Mouse (Mus musculus) heart, embryonic 11.5 days (tissue): ENCODE measurements around the gene Mamstr. TPM values are rescaled to one million over a fixed set of nuclear protein-coding genes. Genes with fewer than 3 reads are reported as not detected.
"Not testable (repeated sequence)": the region's sequence is repeated elsewhere in the genome, so short reads cannot be mapped to it uniquely, and the experiment has no call there.

Source experiments
- ATAC-seq: fragments of 200-750 bp; cut with Nextera tagmentation; replicated peaks from 2 replicates; pipeline ENCODE4 v1.8.0; 2017; ENCODE audit warnings: moderate library complexity; ENCODE audit not compliant: insufficient number of reproducible peaks, low FRiP score, low TSS enrichment
- H3K27ac ChIP-seq: fragments of 300-500 bp; sonication (generic); 2 replicates; pipeline ENCODE4 v1.5.1; 2014; ENCODE audit warnings: mild to moderate bottlenecking, low read depth, low read length
- H3K27me3 ChIP-seq: fragments of 300-500 bp; sonication (generic); 2 replicates; pipeline ENCODE4 v1.6.1; 2014; ENCODE audit warnings: mild to moderate bottlenecking, low read length, mixed read lengths; ENCODE audit not compliant: control insufficient read depth, insufficient read depth
- H3K36me3 ChIP-seq: fragments of 300-500 bp; sonication (generic); 2 replicates; pipeline ENCODE4 v1.6.1; 2014; ENCODE audit warnings: mild to moderate bottlenecking, low read length, moderate library complexity, mixed read lengths; ENCODE audit not compliant: control insufficient read depth, insufficient read depth
- H3K4me1 ChIP-seq: fragments of 300-500 bp; sonication (generic); 2 replicates; pipeline ENCODE4 v1.6.1; 2014; ENCODE audit warnings: low read length; ENCODE audit not compliant: control insufficient read depth, insufficient read depth
- H3K4me2 ChIP-seq: fragments of 300-500 bp; sonication (generic); 2 replicates; pipeline ENCODE4 v1.6.1; 2014; ENCODE audit warnings: mild to moderate bottlenecking, moderate library complexity
- H3K4me3 ChIP-seq: fragments of 300-500 bp; sonication (generic); 2 replicates; pipeline ENCODE4 v1.5.1; 2014; ENCODE audit warnings: low read depth, low read length
- H3K9ac ChIP-seq: fragments of 300-500 bp; sonication (generic); 2 replicates; pipeline ENCODE4 v1.6.1; 2014; ENCODE audit warnings: mild to moderate bottlenecking, low read depth, low read length, moderate library complexity
- H3K9me3 ChIP-seq: fragments of 300-500 bp; sonication (generic); replicated peaks from 2 replicates; pipeline ENCODE4 v1.6.1; 2016; ENCODE audit warnings: low read length; ENCODE audit not compliant: control insufficient read depth
- WGBS: fragments of 180-500 bp; shearing (Covaris S2); extraction: QIAGEN DNeasy Blood & Tissue Kit; methylation state at CpG from one replicate; pipeline ENCODE4 v1.1.7; 2014; ENCODE audit not compliant: insufficient replicate concordance; 5-methylcytosine and 5-hydroxymethylcytosine counted together
- polyA plus RNA-seq: library from polyadenylated mRNA; unstranded; fragments of >200 nt; fragmentation: Nextera tagmentation; extraction: Ambion mirVana; gene quantifications from 2 replicates; pipeline ENCODE4 v1.2.1, GENCODE M21; 2014

The Mamstr gene
- polyA plus RNA-seq, 1 experiment from 2014 or later, result 4.0 TPM

DNA sequence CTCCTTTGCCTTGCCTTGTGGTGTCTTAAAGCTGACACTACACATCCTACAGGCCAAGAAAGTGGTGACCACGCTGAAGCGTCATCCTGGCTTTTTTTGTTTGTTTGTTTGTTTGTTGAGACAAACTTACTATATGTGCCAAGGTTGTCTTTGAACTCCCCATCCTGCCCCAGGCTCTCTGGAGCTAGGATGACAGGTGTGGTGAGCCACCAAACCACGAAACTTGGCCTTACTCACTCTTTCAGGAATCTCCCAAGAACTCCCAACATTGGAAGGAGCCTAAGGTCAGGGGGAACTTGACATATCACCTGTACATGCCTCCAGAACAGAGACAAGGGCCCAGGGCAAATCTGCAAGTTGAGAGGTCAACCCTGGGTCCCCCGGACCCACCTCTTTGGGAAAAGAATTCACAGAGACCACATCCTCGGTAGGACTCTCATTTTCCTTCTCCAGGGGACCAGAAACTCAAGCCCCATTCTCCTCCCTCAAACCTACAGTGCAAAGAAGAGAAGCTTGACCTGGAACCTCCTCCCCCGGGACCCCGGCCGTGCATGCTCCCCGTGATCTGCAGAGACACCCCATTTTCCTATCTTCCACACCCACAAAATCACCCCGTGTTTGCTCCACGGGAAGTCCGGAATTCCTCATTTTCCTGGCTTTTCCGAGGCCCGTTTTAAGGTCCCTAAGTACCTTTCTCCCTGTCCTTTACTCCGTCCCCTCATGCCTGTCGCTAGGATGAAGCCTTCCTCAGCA lies 2.9 kb downstream of the Mamstr start:
- no peaks in the 10 kb centered on the region for H3K9me3 ChIP-seq
- no peak for ATAC-seq
- H3K36me3 ChIP-seq, result no peaks in the 10 kb centered on the region
- H3K27me3 ChIP-seq, result no peaks in the 10 kb centered on the region; the same call in 1 of the 2 replicates
- H3K4me1 ChIP-seq, result peaks cover 30% of the 10 kb centered on the region
- peak overlapping the region; percentile 42 for H3K4me3 ChIP-seq
- peak overlapping the region; percentile 58 for H3K27ac ChIP-seq
- peak overlapping the region; percentile 80 for H3K9ac ChIP-seq
- 40% methylated on average over 16 of the region's 16 CpGs for WGBS
- H3K4me2 ChIP-seq, result peak overlapping the region; percentile 76

GRCm38 (mm10) chr7:45643441-45644178 lies 3.8 kb downstream of the Mamstr start:
- H3K9me3 ChIP-seq, result no peaks in the 10 kb centered on the region
- no peaks in the 10 kb centered on the region; the same call in 1 of the 2 replicates for H3K27me3 ChIP-seq
- H3K36me3 ChIP-seq, result no peaks in the 10 kb centered on the region
- peak overlapping the region; percentile 80 for H3K9ac ChIP-seq
- 4% methylated on average over 28 of the region's 28 CpGs for WGBS
- ATAC-seq, result peak; percentile 86
- H3K27ac ChIP-seq, result peak overlapping the region; percentile 58
- peak overlapping the region; percentile 76 for H3K4me2 ChIP-seq
- peak overlapping the region; percentile 42 for H3K4me3 ChIP-seq
- H3K4me1 ChIP-seq, result peaks cover 27% of the 10 kb centered on the region

DNA sequence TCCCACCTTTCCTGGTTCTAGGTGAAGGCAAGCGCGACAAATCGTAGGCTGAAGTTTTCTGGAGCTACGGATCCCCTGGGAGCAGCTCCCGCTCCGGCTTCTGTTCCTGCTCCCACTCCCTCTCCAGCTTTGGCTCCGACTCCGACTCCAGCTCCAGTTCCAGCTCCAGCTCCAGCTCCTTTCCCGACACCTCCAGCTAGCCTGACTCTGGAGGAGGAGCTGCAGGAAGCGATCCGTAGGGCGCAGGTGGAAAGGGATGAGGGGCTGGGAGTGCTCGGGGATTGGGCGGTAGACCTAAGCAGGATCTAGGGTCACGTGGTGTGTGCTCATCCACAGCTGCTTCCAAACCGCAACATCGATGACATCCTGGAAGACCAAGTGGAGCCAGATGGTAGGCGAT lies 4.4 kb downstream of the Mamstr start:
- Histone ChIP-seq H3K4me3 (peak overlapping the region; percentile 42), H3K4me2 (peak overlapping the region; percentile 76), H3K27ac (peak overlapping the region; percentile 30; the same call in 1 of the 2 replicates), H3K9ac (peak overlapping the region; percentile 0; the same call in 1 of the 2 replicates), H3K4me1 (peaks cover 31% of the 10 kb centered on the region), H3K27me3 (no peaks in the 10 kb centered on the region; the same call in 1 of the 2 replicates), H3K36me3 (no peaks in the 10 kb centered on the region), H3K9me3 (no peaks in the 10 kb centered on the region)
- 10% methylated on average over 18 of the region's 18 CpGs for WGBS
- no peak for ATAC-seq

DNA sequence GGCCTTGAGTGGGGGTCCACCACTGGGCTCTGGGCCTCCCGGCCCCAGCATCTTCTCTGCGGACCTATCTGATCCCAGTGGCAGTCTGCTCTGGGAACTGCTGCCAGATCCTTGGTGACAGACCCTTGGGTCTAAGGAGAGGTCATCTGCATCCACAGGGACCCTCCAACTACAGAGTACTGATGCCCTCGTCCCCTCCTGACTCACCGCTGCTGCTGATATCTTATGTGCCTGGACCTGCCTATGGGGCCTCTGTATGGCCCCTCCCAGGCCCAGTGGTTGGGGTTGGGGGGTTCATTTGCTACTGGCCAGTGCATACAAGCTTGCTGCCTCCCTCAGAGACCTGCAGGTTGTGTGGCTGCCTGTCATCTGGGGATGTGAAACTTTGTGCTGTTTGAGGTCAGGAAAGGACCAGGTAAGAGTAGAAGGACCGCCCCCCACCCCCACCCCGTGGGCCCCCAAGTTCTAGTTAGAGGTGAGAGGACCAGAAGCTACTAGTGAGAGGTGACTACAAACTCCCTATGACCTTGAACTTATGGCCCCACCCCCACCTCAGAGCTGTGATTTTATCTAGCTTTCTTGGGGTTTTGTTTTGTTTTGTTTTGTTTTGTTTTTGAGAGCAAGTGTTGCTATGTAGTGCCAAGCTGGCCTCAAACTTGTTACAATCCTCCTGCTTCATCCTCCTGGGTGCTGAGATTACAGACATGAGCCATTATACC lies 5.3 kb downstream of the Mamstr start:
- ATAC-seq, result no peak
- Histone ChIP-seq H3K9me3 (no peaks in the 10 kb centered on the region), H3K36me3 (no peaks in the 10 kb centered on the region), H3K4me2 (peak overlapping the region; percentile 76), H3K27me3 (no peaks in the 10 kb centered on the region; the same call in 1 of the 2 replicates), H3K4me1 (peaks cover 31% of the 10 kb centered on the region), H3K9ac (no peak overlapping the region), H3K4me3 (no peak overlapping the region), H3K27ac (no peak overlapping the region)
- WGBS, result 51% methylated on average over 6 of the region's 6 CpGs

- Histone ChIP-seq H3K4me1 (peaks cover 30% of the 10 kb centered on the region), H3K27me3 (no peaks in the 10 kb centered on the region; the same call in 1 of the 2 replicates), H3K4me3 (no peak overlapping the region), H3K36me3 (no peaks in the 10 kb centered on the region), H3K9ac (no peak overlapping the region), H3K27ac (no peak overlapping the region), H3K9me3 (no peaks in the 10 kb centered on the region), H3K4me2 (no peak overlapping the region)
- no peak for ATAC-seq
- WGBS, result 78% methylated on average over 7 of the region's 7 CpGs
These were observed 5.8 kb downstream of the Mamstr start for GRCm38 (mm10) chr7:45645591-45645971.

- Histone ChIP-seq H3K9ac (no peak overlapping the region), H3K4me3 (no peak overlapping the region), H3K9me3 (no peaks in the 10 kb centered on the region), H3K36me3 (no peaks in the 10 kb centered on the region), H3K27me3 (no peaks in the 10 kb centered on the region; the same call in 1 of the 2 replicates), H3K4me2 (no peak overlapping the region), H3K4me1 (peaks cover 21% of the 10 kb centered on the region), H3K27ac (no peak overlapping the region)
- ATAC-seq, result no peak
- 73% methylated on average over 4 of the region's 4 CpGs for WGBS
These were observed 6.9 kb downstream of the Mamstr start for GRCm38 (mm10) chr7:45646671-45647070.

DNA sequence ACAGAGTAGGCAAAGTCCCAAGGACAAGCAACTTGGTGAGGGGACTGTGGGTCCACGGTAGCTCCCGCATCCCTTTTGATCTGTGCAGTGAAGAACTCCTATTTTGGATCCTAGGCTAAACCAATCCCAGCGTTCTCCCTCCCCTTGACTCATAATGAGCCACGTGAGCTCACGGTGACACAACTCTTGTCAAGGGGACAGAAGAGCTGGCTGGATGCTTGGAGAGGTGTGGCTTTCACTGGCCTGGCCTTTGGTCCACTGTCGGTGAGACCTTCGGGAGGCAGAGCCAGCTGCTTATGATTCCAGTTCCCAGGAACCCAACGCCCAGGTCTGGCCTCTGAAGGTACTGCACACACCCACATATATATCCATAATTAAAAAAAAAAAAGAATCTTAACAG lies 9.6 kb downstream of the Mamstr start:
- Histone ChIP-seq H3K4me3 (no peak overlapping the region), H3K4me2 (peak overlapping the region; percentile 37), H3K27ac (peak overlapping the region; percentile 46), H3K4me1 (peaks cover 8% of the 10 kb centered on the region), H3K9ac (no peak overlapping the region), H3K36me3 (no peaks in the 10 kb centered on the region), H3K27me3 (no peaks in the 10 kb centered on the region; the same call in 1 of the 2 replicates), H3K9me3 (no peaks in the 10 kb centered on the region)
- peak; percentile 50; the same call in 1 of the 2 replicates for ATAC-seq
- WGBS, result 44% methylated on average over 8 of the region's 8 CpGs

DNA sequence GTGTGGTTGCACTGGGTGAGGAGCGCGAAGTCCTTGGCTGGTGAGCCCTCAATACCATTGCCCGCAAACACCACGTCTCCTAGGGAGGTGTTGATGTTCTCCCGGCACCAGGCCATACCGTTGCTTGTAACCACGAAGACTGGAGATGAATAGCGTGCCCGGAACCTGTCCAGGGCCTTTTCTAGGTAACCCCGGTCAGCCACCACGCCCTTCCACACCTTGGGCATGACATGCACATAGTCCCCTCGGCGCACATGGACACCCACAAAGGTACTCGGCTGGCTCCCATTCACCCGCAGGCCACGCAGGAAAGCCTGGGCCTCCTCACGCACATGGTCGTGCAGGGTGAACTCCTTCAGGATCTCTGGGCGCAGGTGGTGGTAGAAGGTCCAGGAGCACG lies 10.7 kb downstream of the Mamstr start:
- H3K4me1 ChIP-seq, H3K27ac ChIP-seq, H3K4me2 ChIP-seq, H3K9me3 ChIP-seq, H3K27me3 ChIP-seq, ATAC-seq, H3K4me3 ChIP-seq, H3K36me3 ChIP-seq, H3K9ac ChIP-seq: not testable (repeated sequence)
- WGBS, result 90% methylated on average over 19 of the region's 20 CpGs
